Mouse (Mus musculus): ENCODE measurements around the gene 3110082I17Rik. TPM values are rescaled to one million over a fixed set of nuclear protein-coding genes. Genes with fewer than 3 reads are reported as not detected.
A peak's percentile ranks its signal among the peaks of the same experiment; 100 is the strongest.

Gene 3110082I17Rik
- polyA plus RNA-seq, 1 experiment from 2014 or later, result 69.4 TPM

DNA sequence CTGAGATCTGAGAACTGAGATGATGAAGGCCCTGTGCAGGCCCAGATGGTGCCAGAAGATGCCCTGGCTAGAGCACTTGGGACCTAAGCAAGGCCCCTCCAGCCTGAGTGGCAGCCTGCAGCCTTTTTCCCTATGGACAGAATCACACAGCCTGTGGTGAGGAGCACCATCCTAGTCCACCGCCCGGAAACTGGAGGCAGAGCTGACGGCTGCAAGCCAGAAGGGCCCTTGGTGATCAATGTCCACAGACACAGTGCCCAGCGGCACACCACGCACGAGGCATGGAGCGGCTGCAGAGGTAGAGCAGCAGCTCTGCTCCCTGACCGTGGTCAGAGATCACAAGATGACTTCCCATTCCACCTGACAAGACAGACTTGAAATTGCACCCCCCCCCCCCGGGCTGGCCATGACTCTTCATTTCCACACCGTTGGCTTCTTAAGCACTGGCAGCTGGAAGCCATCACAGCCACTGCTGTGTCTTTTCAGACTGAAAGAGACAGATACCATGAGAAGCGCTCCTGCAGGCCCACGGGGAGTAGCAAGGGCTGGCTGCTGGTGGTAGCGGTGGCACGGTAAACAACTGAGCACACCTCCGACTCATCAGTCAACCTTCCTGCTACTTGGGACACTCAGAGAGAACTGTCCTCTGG, 48.5 kb downstream of the 3110082I17Rik start:
- 91% methylated on average over 15 of the region's 15 CpGs for WGBS
- Histone ChIP-seq H3K9me3 (no peaks in the 10 kb centered on the region), H3K27ac (no peak overlapping the region), H3K4me3 (no peak overlapping the region), H3K27me3 (ENCODE audit: poor library complexity, severe bottlenecking) (no peaks in the 10 kb centered on the region), H3K4me1 (peaks cover 11% of the 10 kb centered on the region), H3K36me3 (replicated peaks) (peaks cover 22% of the 10 kb centered on the region)
- no peak for DNase-seq (ENCODE audit: extremely low spot score, low spot score)

DNA sequence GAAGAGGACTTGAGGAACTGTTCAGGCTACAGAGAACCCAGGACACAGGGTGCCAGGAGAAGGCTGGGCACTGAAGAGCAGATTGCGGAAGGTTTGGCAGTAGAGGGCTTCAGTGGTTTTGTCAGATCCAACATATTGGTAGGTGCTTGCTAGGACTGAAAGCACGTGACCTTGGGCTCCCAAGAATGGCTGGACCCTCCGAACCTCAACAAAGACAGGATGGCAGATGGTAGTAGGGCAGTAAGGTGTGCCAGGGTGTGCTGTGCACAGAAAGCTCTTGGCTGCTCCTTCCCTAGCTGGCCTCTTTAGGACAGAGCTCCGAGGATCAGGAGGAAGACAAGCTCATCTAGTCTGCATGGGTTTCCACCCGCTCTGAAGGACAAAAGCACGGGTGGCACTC, 49.2 kb downstream of the 3110082I17Rik start:
- H3K9me3 ChIP-seq, result no peaks in the 10 kb centered on the region
- peaks cover 22% of the 10 kb centered on the region for H3K36me3 ChIP-seq (replicated peaks)
- no peak for DNase-seq (ENCODE audit: extremely low spot score, low spot score)
- 0 out of 2 replicates have a peak overlapping the region, but pooled peaks have one; percentile 8 for H3K27ac ChIP-seq
- 96% methylated on average over 6 of the region's 6 CpGs for WGBS
- no peak overlapping the region for H3K4me3 ChIP-seq
- H3K4me1 ChIP-seq, result peaks cover 11% of the 10 kb centered on the region
- H3K27me3 ChIP-seq (ENCODE audit: poor library complexity, severe bottlenecking), result no peaks in the 10 kb centered on the region

DNA sequence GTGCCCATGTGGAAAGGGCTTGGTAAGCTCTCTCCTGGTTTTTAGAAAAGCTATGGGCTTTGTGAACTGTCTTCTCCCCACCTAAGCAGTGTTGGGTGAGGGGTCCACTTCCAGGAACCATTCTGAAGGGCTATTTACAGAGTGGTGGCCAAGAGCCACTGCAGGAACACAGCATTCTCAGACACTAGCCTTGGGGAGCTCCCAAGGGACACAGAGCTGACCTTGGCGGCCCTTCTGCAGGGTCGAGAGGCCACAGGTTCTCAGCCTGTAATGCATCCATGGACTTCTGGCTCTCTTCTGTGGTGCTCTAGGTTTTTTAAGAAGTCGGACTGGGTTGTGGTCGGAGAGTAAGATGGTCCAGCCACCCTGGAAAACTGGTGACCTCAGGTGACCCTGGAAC, 50.3 kb downstream of the 3110082I17Rik start:
- Histone ChIP-seq H3K36me3 (replicated peaks) (peaks cover 19% of the 10 kb centered on the region), H3K4me1 (peaks cover 21% of the 10 kb centered on the region), H3K4me3 (no peak overlapping the region), H3K27me3 (ENCODE audit: poor library complexity, severe bottlenecking) (no peaks in the 10 kb centered on the region), H3K9me3 (no peaks in the 10 kb centered on the region), H3K27ac (no peak overlapping the region)
- no peak for DNase-seq (ENCODE audit: extremely low spot score, low spot score)
- 88% methylated on average over 4 of the region's 4 CpGs for WGBS

GRCm38 (mm10) chr5:139409412-139409811, 50.9 kb downstream of the 3110082I17Rik start:
- WGBS, result 90% methylated on average over 12 of the region's 12 CpGs
- Histone ChIP-seq H3K9me3 (no peaks in the 10 kb centered on the region), H3K27me3 (ENCODE audit: poor library complexity, severe bottlenecking) (no peaks in the 10 kb centered on the region), H3K4me1 (peaks cover 24% of the 10 kb centered on the region), H3K4me3 (no peak overlapping the region), H3K27ac (peak overlapping the region; percentile 40; the same call in 1 of the 2 replicates), H3K36me3 (replicated peaks) (peaks cover 12% of the 10 kb centered on the region)
- no peak for DNase-seq (ENCODE audit: extremely low spot score, low spot score)

- Histone ChIP-seq H3K27ac (no peak overlapping the region), H3K27me3 (ENCODE audit: poor library complexity, severe bottlenecking) (no peaks in the 10 kb centered on the region), H3K9me3 (no peaks in the 10 kb centered on the region), H3K4me3 (no peak overlapping the region), H3K36me3 (replicated peaks) (0 out of 2 replicates have a peak, but pooled peaks cover 4% of the 10 kb centered on the region), H3K4me1 (peaks cover 24% of the 10 kb centered on the region)
- no peak for DNase-seq (ENCODE audit: extremely low spot score, low spot score)
- WGBS, result 88% methylated on average over 7 of the region's 7 CpGs
Observed at GRCm38 (mm10) chr5:139408511-139408910, 51.8 kb downstream of the 3110082I17Rik start.

DNA sequence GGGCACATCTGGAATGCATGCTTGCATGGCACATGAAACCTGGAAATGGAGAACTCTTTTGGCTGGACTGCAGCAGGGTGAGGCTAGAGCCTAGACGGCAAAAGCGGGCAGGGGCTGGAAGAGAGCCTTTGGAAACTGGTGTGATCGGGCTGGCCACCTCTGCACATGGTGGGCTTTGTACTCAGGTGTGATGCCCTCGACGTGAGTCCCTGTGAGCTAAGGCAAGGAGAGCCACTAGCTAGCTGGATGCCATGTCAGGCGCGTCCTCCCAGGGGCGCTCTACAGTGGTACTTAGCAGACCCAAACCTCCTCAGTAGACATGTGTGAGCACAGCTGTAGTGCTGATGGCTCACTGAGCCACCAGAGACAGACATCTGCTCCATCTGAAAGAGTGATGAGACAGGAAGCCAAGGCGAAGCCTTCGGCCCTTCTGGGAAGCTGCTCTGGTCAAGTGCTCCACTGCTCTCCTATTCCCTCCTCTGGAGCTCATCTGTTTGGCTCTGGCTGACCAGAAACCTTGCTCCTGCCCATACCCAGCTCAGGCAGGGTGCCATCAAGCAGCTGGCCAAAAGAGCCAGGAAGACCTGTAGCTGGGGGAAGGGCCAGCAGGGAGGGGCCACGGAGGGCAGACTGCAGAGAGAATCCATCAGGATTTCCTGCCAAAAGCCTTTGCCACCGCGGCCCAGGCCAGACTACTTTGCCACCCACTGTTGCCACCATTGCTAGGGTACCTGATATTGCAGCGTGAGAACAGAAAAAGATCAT, 53.0 kb downstream of the 3110082I17Rik start:
- Histone ChIP-seq H3K27me3 (ENCODE audit: poor library complexity, severe bottlenecking) (no peaks in the 10 kb centered on the region), H3K27ac (peak overlapping the region; percentile 27; the same call in 1 of the 2 replicates), H3K4me3 (no peak overlapping the region), H3K9me3 (no peaks in the 10 kb centered on the region), H3K4me1 (peaks cover 24% of the 10 kb centered on the region), H3K36me3 (replicated peaks) (0 out of 2 replicates have a peak, but pooled peaks cover 4% of the 10 kb centered on the region)
- WGBS, result 87% methylated on average over 14 of the region's 14 CpGs
- DNase-seq (ENCODE audit: extremely low spot score, low spot score), result no peak

GRCm38 (mm10) chr5:139405953-139406352, 54.4 kb downstream of the 3110082I17Rik start:
- no peak for DNase-seq (ENCODE audit: extremely low spot score, low spot score)
- Histone ChIP-seq H3K4me3 (no peak overlapping the region), H3K27me3 (ENCODE audit: poor library complexity, severe bottlenecking) (no peaks in the 10 kb centered on the region), H3K36me3 (replicated peaks) (0 out of 2 replicates have a peak, but pooled peaks cover 4% of the 10 kb centered on the region), H3K27ac (peak overlapping the region; percentile 15; the same call in 1 of the 2 replicates), H3K4me1 (peaks cover 24% of the 10 kb centered on the region), H3K9me3 (no peaks in the 10 kb centered on the region)
- 78% methylated on average over 3 of the region's 3 CpGs for WGBS

- no peak for DNase-seq (ENCODE audit: extremely low spot score, low spot score)
- Histone ChIP-seq H3K27me3 (ENCODE audit: poor library complexity, severe bottlenecking) (no peaks in the 10 kb centered on the region), H3K9me3 (no peaks in the 10 kb centered on the region), H3K4me1 (peaks cover 24% of the 10 kb centered on the region), H3K36me3 (replicated peaks) (0 out of 2 replicates have a peak, but pooled peaks cover 4% of the 10 kb centered on the region), H3K27ac (peak overlapping the region; percentile 15; the same call in 1 of the 2 replicates), H3K4me3 (no peak overlapping the region)
- WGBS, result 87% methylated on average over 7 of the region's 7 CpGs
Observed at GRCm38 (mm10) chr5:139405478-139405877, 54.8 kb downstream of the 3110082I17Rik start.

DNA sequence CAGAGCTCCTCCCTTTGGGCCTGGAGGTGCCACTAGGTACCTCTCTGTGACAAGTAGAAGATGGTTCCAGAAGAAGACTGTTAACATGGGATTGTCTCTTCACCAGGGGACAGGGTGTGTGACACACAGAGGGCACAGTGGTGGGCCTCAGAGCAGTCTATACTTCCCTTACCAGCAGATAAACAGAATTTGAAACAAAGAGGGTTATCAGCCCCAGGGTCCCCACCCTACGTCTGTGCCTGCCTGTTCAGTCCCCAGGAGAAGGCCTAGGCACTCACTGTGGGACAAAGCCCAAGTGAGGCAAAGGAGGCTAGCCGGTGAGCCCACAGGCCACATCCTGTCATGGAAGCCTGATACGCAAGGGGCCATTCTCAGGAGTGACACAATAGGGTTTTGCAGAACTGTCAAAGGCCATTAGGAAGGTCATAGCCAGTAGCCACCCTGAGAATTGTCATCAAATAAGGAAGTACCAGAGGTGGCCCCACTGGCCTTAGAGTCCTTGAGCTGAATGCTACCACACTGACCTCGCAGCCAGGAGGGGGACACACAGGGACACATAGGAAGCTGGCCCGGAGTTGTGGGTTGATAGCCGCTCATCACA, 55.4 kb downstream of the 3110082I17Rik start, which contains the start of gene C130050O18Rik:
Gene C130050O18Rik, plus strand, starts transcription at position 480 of the 601 bp plus-strand sequence.
- WGBS, result 83% methylated on average over 6 of the region's 6 CpGs
- Histone ChIP-seq H3K4me1 (peaks cover 24% of the 10 kb centered on the region), H3K27ac (peak within 1 kb of the TSS; percentile 52), H3K9me3 (no peaks in the 10 kb centered on the region), H3K27me3 (ENCODE audit: poor library complexity, severe bottlenecking) (no peaks in the 10 kb centered on the region), H3K36me3 (replicated peaks) (0 out of 2 replicates have a peak, but pooled peaks cover 4% of the 10 kb centered on the region), H3K4me3 (no peak within 1 kb of the TSS)
- DNase-seq (ENCODE audit: extremely low spot score, low spot score), result no peak

DNA sequence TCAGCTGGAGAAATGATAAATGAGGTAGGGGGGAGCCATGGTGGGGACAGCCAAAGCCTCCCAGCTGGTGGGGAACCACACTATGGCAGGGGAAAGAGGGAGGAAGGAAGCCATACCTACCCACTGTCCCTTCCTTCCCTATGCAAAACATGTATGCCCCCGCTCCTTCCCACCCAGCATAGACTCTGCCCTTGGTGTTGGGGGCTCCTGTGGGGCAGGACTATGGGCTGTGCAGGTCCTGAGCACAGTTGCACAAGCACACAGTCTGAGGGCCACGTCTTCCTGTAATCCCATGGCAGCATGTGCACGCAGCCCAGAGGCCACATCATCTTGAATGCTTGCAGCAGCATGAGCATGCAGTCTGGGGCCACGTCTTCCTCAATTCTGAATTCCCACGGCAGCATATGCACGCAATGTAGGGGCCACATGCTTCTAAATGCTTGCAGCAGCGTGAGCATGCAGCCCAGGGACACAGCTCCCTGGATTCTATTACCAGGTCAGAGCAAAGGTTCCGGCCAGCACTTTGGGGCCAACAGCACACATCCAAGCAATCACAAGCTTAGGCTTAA, 56.6 kb downstream of the 3110082I17Rik start:
- 94% methylated on average over 8 of the region's 8 CpGs for WGBS
- Histone ChIP-seq H3K27me3 (ENCODE audit: poor library complexity, severe bottlenecking) (no peaks in the 10 kb centered on the region), H3K9me3 (no peaks in the 10 kb centered on the region), H3K27ac (peak overlapping the region; percentile 52; the same call in 1 of the 2 replicates), H3K36me3 (replicated peaks) (no peaks in the 10 kb centered on the region), H3K4me1 (peaks cover 24% of the 10 kb centered on the region), H3K4me3 (no peak overlapping the region)
- no peak for DNase-seq (ENCODE audit: extremely low spot score, low spot score)

DNA sequence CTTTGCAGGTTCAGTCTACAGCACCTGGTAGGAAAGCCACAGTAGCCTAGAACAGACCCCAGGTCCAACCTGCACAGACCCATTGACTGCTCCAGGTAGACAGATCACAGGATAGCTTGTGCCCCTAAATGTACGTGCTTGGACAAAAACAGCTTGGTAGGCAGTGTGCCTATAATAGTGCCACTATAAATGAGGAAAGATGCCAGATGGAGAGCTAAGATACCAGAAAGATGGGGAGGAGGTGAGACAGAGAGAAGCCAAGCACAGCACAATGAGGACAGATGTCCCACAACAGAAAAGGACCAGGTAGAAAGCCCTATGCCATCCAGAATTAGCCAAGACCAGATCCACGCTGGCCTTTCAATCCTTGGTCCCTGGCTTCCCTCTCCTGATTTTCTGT, 58.2 kb downstream of the 3110082I17Rik start:
- Histone ChIP-seq H3K36me3 (replicated peaks) (no peaks in the 10 kb centered on the region), H3K27me3 (ENCODE audit: poor library complexity, severe bottlenecking) (no peaks in the 10 kb centered on the region), H3K4me3 (no peak overlapping the region), H3K9me3 (no peaks in the 10 kb centered on the region), H3K4me1 (peaks cover 23% of the 10 kb centered on the region), H3K27ac (no peak overlapping the region)
- 94% methylated on average over 2 of the region's 2 CpGs for WGBS
- no peak for DNase-seq (ENCODE audit: extremely low spot score, low spot score)

- Histone ChIP-seq H3K4me3 (no peak overlapping the region), H3K4me1 (peaks cover 10% of the 10 kb centered on the region), H3K27me3 (ENCODE audit: poor library complexity, severe bottlenecking) (no peaks in the 10 kb centered on the region), H3K27ac (no peak overlapping the region), H3K9me3 (no peaks in the 10 kb centered on the region), H3K36me3 (replicated peaks) (no peaks in the 10 kb centered on the region)
- no peak for DNase-seq (ENCODE audit: extremely low spot score, low spot score)
- WGBS, result 97% methylated on average over 14 of the region's 14 CpGs
Observed at GRCm38 (mm10) chr5:139399991-139400390, 60.3 kb downstream of the 3110082I17Rik start.
